Mouse (Mus musculus) spleen, postnatal 10 days (tissue): ENCODE measurements at regions not wholly inside any gene's neighbourhood (a gene's known extent, or its start where the extent isn't known, plus 50 kb on each side); places are given as distances from the start of the nearest gene placed in this dataset.

ENCODE experiments used
- DNase-seq, 2 experiments: peaks; one replicate each; pipeline ENCODE4 v3.0.0; 2021 to 2022; ENCODE audit warnings: low spot score in 2 of 2

DNA sequence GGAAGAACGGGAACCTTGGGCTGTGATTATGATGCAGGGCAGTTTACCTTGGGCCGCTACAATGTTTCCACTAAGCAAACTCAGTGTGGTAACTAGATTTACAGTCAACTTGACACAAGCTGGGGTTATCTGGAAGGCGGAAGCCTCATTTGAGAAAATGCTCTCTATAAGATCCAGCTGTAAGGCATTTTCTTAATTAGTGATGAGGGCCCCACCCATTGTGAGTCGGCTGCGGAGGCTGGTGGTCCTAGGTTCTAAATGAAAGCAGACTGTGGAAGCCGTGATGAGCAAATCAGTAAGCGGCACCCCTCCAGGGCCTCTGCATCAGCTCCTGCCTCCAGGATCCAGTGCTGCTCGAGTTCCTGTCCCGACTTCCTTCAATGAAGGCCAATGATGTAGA, 183.4 kb downstream of the Ly86 start:
- no peak for DNase-seq

DNA sequence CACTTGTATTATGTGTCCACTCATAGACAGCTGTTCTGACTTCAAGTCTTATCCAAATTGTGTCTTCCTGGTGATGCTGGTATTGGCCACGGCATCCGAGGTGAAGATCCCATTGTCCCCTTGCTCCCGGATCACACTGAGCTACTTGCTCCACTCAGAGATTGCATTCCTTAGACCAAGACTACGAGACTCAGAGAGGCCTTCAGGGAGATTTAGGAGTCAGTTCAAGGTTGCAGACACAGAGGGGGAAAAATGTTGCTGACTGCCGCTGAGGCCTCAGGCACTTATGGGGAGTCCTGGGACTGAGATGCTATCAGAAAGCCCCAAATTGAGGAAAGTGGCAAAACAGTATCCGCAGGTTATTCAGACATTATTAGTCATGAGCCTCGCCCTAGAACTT, 183.9 kb downstream of the Ly86 start:
- no peak for DNase-seq

DNA sequence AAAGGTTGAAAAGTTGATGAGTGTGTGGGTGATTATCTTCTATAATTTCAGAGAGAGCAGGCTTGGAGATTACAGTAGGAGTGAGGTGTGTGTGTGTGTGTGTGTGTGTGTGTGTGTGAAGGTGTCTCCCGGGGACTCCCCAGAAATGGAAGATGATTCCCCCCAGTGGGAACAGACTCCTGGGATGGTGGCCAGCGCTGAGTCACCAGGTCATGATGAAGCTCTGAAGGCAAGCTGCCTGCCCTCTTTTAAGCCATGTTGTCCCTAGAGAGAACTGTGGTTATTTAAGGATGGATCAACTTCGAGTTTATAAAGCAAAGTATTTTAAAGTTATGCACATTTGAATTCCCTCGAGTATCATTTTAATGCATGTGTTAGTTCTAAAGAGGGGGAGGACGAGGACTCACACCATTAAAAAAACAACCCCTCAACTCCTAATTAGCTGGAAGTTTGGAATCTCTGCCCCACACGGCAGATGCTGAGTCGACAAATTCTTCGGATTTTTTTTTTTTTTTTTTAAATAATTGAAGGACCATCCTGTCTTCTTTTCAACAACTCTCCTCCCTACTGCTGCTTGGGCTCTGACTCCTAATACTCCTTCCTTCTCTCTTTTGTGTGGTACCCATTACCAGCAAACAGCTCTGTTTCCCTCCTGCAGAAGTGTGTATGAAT, 186.6 kb downstream of the Ly86 start:
- no peak for DNase-seq

DNA sequence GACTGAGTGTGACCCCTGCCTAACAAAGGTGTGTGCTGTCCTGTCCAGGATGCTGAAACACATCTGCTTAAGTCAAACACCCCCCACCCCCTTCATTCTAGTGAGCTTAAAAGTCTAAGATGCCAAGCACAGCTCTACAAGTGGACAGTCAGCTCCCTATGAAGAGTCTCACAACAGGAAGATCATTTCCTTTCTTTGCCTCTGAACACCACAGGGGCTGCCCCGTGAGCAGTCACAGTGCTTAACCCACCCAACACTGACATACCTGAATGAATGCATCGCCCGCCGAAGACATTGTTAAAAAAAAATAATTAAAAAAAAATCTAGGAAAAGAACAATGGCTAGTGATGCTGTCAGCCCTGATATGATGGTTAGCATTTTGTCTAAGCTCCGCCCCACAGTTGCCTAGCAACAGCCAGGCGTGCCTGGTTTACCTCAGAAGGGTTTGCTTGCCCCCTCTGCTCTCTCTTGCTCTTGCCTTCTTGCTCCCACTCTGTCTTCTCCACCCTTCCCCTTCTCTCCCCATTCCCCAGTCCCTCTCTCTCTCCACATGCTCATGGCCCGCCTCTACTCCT, 187.7 kb downstream of the Ly86 start:
- DNase-seq, result peak in 1 of 2 experiments; percentile 57

DNA sequence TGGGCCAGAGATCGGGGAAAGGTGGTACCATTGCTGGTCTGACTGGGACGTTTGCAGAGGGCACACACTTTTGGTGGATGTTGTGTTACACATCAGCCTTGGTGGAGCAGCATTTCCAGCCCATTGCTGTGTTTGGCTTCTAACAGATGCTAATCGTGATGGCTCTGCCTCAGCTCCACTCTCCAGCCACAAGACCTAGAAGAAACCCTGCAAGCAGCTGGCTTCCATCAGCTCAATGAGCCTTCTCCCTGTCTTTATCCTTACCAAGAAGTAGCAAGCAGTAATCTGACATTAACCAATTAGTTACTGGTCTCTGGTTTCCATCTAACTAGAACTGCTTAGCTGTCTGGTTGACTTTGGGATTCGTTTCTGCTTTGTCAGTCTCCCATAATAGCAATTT, 188.8 kb downstream of the Ly86 start:
- no peak for DNase-seq

DNA sequence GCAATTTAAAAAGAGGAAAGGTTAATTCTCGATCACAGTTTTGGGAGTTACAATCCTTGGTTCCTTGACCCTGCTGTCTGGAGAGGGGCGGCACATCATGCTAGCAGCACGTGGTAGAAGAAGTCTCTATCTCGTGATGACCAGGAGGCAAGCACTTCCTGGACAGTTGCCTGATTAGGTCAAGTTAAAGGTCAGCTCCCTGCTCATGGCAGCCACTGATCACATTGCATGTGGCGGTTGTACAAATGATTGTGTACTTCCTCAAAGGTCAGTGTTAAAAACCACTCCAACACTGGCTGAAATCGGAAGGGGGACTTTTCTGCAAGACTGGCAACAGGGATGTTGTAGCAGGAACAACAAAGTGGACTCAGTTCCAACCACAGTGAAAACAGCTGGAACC, 192.3 kb downstream of the Ly86 start:
- DNase-seq, result no peak

DNA sequence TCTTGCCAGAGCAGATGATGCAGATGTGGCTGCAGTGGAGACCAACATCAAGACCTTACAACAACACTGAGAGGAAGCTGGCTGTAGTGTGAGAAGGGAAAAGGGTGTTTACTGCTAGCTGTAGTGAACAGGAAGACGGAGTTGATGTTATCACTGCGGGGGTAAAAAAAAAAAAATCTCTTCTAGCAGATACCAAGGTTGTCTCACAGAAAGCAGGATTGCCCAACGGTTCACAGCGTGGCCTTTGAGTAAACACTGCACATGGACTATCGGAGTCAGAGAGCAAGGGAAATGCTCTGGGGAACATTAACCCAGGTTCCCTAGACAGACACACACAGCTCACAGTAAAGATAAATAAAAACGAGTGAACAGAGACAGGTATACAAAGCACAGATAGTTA, 192.8 kb downstream of the Ly86 start:
- DNase-seq, result no peak

DNA sequence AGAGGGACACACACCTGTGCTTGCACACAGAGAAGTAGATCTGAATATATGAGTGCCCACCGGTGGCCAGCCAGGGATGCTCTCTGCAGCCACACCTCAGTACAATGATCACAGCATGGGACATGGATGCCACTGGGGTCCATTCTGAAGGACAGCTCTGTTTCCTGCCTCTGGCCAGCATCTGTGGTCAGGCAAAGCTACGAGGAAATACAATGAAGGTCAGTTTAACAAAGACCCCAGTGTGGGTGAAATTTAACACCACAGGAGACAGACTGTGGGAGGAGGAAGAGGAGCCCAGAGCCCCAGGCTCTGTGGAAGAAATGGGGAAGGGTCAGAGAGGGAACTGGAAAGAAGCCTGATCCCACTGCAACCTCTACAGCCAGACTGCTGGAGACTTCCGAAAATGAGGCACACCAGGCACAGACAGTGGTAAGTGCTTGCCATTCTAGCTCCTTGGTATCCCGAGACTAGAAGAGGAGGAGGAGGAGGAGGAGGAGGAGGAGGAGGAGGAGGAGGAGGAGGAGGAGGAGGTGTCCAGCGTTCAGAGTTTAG, 196.0 kb downstream of the Ly86 start:
- no peak for DNase-seq

DNA sequence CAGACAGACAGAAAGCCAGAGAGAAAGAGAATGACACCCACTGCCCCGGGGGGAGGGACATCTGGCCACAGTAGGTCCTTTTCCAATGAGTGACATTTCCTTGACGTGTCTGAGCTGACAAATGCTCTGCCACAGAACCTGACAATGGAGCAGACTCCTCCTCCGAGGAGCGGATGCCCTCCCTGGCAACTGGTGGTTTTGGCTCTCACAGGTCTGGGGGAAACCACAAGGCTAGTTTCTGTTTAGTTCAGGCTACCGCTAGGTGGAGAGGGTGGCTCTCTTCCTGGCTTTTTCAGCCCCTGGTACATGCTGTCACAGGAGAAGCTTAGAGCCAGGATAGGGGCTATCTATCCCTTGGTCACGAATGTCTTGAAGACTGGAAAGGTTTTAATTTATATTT, 196.7 kb downstream of the Ly86 start:
- DNase-seq, result peak in 1 of 2 experiments; percentile 59

DNA sequence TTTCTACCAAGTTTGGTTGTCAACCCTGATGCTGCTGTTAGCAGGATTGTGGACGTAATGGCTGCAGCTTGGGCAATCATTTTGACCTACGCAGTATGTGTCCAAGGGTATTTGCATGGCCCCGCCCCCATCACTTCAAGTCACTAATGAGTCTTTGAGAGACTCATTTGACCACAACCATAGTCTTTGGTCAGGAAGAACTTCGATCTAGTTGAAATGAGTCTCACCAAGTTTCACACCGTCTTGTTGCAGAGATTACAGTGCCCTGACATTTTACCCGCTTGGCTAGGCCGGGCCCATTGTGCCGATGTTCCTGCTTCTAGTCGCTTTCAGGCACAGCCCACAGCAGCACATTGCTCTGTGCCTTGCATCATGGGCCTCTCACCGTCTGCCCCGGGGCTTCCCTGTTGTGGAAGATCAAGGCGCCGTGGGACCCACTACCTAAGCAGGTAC, 197.8 kb downstream of the Ly86 start:
- DNase-seq, result peak; percentile 24 to 47

DNA sequence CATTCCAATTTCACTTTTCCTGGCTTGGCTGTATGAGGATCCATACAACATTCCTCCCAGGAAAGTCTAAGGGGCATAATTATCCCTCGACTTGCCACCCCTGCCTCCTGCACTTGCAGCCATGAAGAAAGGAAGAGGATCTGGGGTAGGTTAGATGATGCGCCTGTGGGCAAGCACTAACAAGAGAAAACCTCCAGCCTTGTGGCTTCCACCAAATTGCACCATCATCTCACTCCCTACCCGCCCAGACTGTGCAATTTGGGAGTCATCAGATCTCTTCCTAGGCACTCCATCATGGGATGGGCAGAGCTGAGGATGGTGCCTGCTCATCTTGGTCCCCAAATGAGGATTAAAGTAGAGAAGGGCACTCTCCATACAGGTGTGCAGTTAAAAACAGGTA, 198.8 kb downstream of the Ly86 start:
- DNase-seq, result no peak

DNA sequence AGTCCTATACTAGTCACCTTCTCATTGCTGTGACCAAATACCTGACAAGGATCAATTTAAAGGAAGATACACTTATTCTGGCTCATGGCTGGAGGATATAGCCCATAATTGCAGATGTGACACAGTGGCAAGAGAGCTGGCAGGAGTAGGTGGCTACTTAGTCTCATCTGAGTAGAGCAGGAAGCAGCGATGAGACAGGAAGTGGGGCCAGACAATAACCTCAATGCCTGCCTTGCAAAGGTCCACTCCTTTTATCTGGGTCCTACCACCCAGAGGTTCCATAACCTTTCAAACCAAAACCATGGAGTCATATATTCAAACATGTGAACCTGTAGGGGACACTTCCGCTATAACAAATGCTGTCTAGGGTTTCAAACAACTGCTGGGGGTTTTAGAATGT, 199.7 kb downstream of the Ly86 start:
- no peak for DNase-seq

DNA sequence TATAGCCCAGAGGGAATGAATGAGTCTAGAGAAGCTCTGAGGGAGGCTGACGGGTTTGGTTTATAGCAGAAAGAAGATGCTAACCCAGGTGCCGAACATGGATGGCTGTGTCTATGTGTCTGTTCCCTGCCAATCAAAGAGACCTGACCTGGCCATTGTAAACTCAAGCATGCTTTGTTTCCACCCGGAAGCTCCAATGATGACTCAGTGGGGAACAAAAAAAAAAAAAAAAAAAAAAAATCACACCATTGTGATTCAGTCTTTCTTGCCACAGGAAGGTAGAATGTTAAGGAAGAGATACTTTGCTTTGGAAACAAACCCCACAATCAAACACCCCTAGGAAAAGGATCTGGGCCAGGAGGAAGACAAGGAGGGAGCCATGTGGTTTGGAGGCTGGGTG, 201.5 kb downstream of the Ly86 start:
- no peak for DNase-seq

DNA sequence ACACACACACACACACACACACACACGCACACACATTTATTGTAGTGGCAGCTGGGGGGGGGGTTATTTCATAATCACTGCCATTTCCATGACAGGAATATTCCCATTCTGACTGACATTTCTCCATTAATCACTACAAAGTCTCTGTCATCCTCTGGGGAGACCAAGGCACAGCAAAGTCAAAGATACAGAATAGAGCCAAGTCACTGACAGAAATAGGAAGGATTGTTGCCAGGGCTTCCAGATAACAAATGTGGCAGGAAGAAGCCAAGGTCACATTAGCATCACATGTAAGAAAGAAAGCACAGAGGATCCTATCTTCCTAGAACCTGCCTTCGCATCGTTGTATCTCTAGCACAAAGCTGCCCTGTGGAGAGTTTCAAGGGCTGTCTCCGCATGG, 205.6 kb downstream of the Ly86 start:
- no peak for DNase-seq

DNA sequence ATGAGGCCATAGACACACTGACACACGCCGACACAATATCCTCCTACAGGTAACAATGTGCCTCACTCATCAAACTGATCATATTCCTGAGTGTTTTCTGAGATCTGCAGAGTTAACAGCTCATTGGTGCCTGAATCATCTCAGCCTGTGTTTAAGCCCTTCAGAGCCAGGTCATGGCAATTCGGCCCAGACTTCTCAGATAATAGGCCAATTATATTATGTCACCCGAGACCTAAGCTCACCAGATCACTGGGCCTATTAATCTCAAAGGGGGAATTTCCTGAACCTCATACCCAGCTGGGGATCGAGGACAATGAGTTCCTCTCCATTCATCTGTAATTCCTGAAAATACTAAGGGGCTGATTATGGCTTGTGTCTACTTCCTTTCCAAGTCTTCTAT, 208.4 kb downstream of the Ly86 start:
- DNase-seq, result no peak

DNA sequence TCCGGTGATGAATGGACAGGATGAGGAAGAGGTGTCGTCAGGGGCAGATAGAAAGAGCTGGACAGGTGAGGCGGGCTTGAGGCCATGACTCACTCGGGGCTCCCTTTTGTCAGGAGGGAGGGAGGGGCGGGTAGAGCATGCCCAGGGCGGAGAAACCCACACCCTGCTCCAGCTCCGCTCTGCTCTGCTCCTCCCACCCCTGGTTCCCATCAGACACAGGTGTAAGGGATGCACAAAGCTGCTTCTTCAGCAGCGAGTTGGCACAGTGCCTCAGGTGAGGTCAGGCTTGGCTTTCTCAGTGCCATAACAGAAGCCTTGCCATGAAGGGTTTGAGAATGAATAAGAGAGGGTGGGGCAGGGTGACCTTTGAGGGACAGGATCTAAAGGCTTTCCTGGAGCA, 212.2 kb downstream of the Ly86 start:
- DNase-seq, result no peak

DNA sequence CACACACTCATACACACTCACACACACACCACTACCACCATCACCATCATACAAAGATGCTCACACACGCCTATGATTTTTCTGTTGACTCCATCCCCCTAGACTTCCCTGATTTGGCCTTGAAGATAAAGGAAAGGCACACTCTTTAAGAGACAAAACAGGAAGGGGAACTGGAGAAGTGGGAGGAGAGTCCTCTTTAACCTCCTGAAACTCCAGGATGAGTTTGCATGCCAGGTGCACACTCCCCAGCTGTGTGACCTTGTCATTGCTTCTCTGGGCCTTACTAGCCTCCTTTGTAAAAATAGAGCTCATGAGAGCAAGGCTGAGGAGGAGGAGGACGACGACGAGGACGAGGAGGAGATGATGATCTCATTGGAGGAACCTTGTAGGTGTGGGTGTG, 212.8 kb downstream of the Ly86 start:
- DNase-seq, result no peak

DNA sequence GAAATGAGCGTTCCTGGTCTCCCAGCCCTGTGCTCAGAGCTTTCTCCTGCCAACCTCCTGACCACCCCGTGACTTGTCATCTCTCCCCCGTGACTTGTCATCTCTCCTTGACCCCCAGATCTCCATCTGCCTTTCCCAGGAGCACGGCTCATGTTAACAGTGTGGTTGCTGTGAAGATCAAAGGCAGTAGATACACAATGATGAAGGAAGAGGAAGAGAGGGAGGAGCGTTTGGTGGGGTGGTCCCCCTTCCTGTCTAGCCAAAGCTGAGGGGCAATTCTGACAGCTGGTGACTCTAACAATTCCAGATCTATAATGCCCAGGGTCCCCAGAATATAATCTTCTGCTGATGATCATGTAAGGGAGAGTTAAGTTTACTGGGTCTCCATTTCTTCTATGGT, 214.0 kb downstream of the Ly86 start:
- DNase-seq, result no peak

DNA sequence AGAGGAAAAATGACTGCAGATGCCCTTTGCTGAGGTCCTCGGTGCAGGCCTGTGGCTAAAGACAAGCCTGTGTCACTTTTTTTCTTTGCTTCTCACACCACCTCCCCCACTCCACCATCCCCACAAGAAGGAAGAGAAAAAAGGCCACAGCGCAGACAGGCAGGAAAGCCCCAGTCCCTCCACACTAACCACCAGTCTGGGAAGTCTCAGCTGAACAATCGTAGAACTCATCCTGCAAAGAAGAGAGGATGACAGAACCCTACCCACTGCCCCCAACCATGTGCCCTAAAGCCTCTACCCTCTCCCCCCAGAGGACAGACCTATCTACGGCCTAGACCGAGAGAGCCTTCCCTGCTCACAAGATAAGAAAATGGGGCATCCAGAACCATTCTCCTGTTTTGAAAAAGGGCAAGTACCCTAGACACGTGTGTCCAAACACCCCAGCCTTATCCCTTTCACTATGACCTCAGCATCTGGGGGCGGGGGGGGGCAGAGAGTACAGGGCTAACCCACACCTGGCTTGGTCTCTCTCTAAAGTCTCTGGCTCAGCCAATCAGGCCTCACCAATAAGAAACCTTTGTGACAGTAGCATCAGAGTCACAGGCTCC, 214.8 kb downstream of the Ly86 start:
- no peak for DNase-seq

DNA sequence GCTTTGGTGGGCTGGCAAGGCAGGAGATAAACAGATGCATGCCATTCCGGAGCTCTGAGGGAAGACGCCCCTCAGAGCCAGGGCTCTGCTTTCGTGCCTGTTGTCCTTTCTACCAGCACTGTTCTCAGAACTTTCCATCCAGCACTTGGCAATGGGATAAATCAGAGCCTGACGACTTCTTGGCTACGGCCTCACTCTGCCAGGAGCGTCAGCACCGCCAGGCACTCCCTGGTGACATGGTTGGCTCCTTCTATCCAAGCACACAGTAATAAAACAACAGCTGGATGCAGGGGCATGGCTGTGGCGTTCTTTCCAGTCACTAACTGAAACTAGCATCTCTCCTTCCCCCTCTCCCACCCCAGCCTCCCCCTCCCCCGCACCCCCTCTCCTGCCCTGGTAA, 215.4 kb downstream of the Ly86 start:
- DNase-seq, result no peak

DNA sequence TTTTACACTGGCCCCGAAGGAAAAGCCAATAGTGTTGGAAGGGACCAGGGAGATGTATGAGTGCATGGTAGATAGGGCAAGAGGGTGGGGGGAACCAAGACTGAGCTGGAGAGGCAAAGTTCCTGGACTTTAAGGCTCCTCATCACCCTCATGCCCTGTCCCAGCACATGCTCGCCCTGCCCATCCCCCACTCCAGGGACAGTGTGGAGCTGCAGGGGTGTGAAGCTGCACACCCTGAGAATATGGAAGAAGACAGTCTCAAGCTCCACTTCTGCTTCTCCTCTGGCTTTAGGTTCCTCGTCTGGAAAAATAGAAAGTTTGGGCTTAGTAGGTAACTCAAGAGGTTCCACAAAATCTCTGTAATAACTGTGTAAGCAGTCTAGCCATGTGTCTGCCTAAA, 215.8 kb downstream of the Ly86 start:
- no peak for DNase-seq

DNA sequence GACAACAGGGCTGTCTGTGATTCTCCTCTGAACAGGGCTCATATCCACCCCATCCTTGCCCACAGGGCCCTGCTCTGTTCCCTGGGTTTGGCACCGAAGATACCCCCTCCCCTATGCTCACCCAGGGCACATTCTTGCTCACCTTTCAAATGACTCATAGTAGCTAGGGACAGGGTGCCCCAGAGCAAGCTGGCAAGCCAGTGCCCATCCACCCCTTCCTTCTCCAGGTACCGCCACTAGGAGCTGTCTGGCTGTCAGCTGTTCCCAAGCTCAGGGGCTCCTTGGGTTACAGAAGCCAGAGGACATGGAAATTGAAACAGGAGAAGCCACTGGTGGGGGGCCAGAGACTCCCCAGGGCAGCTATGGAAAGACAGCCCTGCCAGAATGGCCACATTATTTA, 216.4 kb downstream of the Ly86 start:
- no peak for DNase-seq

DNA sequence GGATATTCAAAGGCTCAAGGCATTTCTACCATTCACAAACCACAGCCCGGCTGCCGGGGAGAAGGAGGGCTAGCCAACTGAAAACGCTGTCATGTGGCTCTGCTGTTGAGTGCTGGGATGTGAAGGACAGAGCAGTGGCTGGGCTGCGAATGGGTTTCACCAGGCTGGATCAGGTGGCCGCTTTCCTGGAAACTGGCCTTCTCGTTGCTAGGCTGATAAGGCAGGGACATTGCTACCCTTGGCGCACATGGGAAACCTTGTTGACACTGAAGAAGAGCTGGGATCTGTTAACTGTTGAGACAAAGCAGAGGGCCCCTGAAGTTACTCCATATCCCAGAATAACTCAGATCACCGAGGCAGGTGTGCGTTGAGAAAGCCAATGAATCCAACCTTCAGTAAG, 216.1 kb upstream of the Rreb1 start:
- no peak for DNase-seq
